Mouse (Mus musculus) adrenal gland, adult 2 months (tissue): ENCODE results near the gene Anapc7. TPM values are rescaled to one million over a fixed set of nuclear protein-coding genes. Genes with fewer than 3 reads are reported as not detected.
"Not testable (repeated sequence)": the region's sequence is repeated elsewhere in the genome, so short reads cannot be mapped to it uniquely, and the experiment has no call there.

Source experiments
- DNase-seq: peaks from one replicate; pipeline ENCODE4 v3.0.0; 2021
- polyA plus RNA-seq: library from polyadenylated mRNA; depleted of rRNA; stranded (reverse); fragments of >200 nt; gene quantifications from 2 replicates; pipeline ENCODE4 v1.2.3, GENCODE M21; 2012
- total RNA-seq, 2 experiments: library from RNA; stranded (reverse); gene quantifications; 2 replicates each; pipeline ENCODE4 v1.2.3; 2021

The Anapc7 gene
- total and polyA plus RNA-seq, 3 experiments: 41.5 to 46.8 (median 42.0) TPM

DNA sequence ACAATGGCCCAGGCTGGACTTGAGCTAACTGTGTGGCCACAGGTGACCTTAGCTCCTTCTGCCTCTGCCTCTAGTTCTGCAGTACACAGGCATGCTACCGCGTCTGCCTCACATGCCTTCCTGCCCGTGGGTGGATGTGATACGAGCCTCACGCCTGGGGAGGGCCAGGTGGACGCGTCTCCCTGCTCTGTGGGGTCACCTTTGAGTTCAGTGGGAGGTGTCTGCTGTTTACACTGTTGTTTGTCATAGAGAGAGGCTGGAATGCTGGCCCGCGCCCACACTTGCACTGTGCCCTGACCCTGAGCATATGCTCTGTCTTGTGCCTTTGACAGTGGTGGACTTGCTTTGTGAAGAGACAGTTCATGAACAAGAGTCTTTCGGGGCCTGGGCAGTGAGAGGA lies 16.0 kb upstream of the Anapc7 start:
- no peak for DNase-seq

DNA sequence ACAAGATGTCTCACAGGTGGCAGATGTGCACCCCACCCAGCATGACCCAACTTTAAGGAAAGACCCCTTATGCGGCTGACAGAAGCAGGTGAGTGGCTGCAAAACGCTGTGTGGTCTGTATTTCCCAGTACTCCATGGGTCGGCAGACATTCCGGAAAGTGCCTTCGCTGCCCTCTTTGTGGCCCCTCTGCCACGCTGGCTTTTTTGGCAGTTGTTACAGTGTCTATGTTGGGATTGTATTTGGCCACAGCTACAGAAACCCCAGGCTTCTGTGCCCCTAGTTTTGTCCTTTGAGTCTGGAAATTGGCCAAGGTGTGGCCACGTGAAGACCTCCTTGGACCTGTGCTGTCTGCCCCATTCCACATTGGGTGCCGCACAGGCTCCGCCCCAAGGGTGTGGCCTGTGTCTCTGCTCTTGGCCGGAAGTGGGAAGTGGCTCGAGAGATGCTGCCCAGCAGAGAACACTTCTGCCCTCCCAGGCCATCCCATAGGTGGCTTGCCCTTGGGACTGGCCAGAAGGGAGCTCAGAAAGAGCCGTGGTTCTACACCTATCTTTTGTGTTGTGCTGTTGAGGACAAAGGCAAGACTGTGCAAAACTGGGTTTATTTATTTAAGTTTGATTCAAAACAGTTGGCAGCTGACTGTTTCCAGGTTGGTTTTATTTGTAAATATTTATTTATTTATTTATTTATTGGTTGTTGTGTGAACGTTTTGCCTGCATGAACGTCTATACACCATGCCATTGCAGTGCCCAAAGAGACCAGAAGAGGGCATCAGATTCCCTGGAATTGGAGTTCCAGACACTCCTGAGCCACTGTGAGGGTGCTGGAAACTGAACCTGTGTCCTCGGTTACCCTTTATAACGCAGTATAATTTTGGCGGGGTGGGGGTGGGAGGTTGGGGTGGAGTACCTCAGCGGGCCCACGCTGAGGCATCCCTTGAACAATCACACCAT lies 11.5 kb upstream of the Anapc7 start:
- DNase-seq: no peak

DNA sequence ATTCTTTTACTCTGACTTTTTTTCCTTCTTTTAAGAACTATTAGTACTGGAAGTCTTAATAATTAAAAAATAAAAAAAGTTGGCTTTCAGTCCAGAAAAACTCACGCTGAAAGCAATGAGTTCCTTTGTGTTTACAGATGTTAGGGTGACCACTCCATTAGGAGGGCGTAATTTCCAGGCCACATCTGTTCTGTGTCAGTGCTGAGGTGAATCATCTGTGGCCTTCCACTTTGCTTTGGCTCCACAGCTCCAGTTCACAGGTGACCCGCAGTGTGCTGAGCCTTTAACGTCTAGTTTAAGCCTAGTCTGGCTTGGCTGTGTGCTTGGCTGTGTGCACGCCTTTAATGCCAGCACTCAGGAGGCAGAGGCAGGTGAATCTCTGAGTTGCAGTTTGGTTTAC lies 9.6 kb upstream of the Anapc7 start:
- DNase-seq: no peak

DNA sequence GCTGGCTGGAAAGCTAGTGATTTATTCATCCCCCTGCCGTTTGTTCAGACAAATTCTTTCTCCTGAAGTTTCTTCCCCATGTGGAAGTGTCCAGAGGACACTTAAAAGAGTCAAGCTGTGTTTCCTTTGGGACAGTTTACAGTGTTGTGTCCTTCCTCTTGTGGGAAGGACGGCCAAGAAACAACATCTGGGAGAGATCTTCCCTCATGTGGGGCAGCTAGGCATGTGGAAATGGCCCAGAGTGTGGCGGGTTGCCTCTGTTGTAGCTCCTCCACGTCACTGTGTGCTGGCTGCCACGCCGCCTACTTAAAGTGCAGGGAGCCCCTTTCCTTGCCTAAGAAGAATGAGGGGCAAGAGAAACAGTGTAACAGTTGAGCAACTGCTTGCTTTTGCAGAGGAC lies 8.7 kb upstream of the Anapc7 start:
- no peak for DNase-seq

DNA sequence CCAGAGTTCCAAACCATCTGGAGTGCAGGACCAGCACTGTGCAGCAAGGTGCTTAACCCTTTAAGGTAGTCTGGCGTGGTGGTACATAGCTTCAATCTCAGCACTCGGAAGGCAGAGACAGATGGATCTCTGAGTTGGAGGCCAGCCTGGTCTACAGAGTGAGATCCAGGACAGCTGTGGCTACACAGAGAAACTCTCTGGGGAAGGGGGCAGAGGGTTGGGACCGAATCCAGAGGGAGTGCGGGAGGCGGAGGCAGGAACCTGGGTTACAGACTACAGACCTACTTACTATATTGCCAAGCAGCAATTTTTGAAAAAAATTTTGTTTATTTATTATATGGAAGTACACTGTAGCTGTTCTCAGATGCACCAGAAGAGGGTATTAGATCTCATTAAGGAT lies 7.1 kb upstream of the Anapc7 start:
- DNase-seq: no peak

DNA sequence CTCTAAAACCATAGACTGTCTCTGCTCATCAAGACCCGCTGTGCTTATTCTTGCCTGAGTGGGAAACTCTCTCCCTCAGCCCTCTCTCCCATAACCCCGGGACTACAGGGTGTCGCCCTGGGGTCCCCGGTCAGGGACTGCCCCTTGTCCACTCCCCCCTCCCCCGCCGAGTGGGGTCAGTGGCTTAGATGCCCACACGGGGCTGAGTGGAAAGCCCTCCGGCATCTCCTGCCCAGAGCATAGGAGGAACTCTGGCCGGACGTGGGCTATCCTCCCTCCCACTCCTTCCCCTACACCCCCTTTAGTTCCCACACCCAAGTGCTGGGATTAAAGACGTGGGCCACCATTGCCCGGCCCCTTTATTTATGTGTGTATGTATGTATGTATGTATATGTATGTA lies 6.0 kb upstream of the Anapc7 start:
- DNase-seq: no peak

DNA sequence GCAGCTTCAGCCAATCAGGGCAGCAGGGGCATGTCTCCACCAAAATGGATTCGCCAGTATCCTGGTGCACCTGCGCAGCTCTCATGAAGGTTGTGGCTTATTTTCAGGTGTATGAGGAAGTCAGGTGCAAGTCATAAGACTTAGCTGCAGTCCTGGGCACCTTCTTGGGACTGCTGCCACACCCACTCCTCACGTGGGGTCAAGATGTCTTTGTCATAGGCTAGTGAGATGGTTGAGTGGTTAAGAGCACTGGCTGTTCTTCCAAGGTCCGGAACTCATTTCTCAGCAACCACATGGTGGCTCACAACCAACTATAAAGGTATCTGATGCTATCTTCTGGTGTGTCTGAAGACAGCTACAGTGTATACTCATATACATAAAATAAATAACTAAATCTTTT lies 817 bp upstream of the Anapc7 start:
- not testable (repeated sequence) for DNase-seq

DNA sequence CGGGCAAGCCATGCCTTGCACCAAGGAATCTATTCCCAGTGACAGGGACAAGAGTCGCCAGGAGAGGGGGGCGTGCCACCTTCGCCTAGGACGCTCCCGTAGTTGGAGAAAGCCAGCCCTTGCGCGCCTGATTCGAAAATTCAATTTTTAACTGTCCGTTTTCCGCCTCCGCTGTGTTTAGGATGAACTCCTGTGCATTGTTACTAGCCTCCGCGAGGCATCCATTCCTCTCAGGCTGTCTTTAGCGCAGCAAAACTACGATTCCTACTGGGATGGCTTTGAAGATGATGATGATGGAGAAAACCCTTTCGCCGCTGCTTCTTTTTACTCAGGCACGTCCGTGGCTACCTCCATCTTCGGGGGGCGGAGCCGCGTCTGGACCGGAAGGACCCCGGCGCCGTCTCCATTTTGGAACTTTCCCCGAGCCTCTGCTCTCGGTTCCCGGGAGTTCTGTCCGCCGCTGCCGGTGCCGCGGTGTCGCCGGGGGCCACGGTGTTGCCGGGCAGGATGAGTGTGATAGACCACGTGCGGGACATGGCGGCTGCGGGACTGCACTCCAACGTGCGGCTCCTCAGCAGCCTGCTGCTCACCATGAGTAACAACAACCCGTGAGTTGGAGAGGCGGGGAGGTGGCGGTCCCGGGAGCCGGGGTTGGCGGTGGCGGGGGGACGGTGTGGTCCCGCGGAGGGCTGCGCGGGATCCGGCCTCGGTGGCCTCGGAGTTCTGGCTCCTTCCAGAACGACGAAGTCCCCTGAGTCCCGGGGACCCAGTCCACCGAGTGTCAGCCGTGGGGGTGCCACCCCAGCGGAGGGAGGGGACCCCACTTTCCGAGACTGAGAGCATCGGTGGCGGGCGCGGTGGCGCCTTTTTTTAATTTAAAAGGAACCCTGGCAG lies 825 bp downstream of the Anapc7 start:
- DNase-seq: peak; percentile 93

DNA sequence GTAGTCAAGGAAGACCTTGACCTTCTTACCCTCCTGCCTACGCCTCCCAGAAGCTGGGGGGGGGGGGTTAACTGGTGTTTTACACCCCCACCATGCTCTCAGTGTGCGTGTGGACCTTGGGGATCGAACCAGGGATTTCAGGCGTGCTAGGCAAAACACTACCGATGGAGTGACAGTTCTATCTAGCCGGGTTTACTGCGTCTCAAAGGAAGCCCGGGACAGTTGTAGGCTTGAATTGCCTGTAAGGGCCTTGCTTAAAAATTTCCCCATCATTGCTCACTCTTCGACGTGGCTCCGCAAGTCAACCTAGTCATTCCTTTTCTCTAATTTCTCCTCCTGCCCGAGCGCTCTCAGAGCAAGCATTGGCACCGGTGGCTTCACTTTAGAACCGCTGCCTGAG lies 1.6 kb downstream of the Anapc7 start:
- peak; percentile 21 for DNase-seq

DNA sequence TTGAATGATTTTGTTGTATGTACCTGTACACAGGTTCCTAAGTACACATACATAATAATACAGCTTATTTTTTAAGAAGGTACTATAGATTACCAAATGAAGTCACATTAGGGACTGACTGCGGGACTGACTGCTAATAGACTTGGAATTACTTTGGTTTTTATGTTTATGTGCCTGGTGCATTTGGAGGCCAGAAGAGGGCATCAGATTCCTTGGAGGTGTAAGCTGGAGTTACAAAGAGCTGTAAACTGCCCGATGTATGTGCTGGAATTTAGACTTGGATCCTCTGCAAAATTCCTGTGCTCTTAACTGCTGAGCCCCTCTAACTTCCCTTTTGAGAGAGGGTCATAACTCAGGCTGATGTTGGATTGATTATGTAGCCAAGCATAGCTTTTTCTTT lies 4.1 kb downstream of the Anapc7 start:
- DNase-seq: no peak

DNA sequence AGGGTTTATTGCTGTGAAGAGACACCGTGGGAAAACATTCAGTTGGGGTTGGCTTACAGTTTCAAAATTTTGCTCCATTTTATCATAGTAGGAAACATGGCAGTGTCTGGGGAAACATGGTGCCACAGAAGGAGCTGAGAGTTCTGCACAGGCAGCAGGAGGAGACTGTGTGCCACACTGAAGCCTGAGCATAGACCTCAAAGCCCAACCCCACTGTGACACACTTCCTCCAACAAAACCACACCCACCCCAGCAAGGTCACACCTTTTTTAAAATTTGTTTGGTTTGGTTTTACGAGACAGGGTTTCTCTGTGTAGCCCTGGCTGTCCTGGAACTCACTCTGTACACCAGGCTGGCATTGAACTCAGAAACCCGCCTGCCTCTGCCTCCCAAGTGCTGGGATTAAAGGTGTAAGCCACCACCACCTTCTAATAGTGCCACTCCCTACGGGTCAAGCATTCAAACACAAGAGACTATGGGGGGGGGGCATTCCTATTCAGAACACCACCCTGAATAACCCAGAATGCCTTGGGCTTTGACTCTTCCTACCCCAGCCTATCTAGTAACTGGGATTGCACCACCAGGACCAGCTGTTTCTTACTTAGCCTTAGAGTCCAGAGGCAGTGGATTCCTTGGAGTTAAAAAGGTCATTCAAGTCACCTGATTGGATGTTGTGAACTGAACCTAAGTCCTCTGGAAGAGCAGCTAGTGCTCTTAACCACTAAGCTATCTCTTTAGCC lies 8.7 kb downstream of the Anapc7 start:
- DNase-seq: no peak

DNA sequence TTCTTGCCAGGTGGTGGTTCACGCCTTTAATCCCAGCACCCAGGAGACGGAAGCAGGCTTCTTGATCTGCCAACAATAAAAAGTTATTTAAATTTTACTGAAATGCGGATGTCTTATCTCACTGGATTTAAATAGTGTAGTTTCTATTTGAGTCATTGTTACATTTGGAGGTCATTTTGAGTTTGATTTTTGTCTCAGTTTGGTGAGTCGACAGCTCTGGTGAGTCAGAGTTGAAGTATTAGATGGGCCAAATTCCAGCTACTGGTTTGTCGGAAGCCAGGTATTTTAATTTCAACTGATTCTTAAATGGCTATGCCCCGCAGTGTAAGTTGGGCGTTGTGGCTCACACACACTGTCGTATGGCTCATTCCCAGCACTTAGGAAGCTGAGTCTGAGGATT lies 9.7 kb downstream of the Anapc7 start:
- DNase-seq: peak; percentile 51

DNA sequence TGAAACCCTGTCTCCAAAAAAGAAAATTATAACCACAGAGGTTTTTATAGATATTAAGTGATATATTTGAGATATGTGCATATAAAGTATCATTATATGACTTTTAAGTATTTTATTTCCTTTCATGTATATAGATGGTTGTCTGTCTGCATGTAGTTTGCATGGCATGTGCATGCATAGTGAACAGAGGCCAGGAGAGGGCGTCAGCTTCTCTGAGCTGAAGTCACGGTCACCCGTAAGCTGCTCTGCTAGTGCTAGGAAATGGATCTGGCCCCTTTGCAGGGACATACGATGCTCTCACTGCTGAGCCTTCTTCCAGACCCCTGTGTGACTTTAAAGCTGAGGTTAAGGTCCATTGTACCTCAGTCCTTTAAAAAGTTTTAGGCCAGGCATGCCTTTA lies 13.0 kb downstream of the Anapc7 start:
- no peak for DNase-seq

DNA sequence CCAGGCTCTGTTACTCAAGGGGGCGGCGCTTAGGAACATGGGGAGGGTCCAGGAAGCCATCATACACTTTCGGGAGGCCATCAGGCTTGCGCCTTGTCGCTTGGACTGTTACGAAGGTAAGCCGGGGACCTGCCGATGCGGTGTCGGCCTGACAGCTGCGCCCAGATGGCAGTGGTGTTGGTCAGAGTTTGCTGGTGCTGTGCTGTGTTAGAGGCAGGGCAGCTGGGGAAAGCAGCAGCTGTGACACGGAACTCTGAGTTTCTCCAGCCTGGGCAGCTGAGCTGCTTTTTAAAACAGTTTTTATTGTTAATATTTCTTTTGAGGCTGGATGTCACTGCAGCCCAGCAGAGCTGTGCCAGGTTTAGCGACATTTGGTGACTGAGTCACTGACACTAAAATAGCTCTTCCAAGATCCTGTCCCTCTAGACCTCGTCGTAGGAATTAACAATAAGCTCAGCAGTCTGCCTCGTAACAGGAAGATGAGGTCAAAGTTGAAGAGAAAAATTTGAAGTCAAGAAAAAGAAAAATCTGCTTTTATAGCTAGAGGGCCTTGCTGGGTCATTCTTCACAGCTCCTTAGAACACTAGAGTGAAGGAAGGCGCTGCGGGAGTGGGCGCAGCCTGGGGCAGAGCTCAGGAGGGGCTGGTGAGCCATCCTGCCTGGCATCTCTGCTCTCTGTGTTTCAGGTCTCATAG lies 18.1 kb downstream of the Anapc7 start:
- peak; percentile 55 for DNase-seq

DNA sequence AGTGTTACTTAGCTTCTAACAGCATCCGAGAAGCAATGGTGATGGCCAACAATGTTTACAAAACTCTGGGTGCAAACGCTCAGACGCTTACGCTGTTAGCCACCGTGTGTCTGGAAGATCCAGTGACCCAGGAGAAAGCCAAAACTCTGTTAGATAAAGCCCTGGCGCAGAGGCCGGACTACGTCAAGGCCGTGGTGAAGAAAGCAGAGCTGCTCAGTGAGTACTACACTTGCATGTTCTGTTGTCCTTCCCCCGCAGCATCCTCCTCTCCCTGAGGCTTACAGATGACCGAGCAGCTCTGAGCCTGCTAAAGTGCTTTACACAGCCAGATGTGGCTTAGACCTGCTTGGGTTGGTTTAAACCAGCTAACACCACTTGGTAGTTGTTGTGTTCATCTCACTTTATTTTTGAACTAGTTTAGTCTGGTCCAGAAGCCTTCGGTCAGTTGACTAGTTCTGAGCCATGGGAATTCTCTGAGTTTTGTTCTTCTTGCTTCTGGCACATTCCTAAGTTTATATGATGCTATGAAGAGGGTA lies 18.7 kb downstream of the Anapc7 start:
- DNase-seq: peak; percentile 42

DNA sequence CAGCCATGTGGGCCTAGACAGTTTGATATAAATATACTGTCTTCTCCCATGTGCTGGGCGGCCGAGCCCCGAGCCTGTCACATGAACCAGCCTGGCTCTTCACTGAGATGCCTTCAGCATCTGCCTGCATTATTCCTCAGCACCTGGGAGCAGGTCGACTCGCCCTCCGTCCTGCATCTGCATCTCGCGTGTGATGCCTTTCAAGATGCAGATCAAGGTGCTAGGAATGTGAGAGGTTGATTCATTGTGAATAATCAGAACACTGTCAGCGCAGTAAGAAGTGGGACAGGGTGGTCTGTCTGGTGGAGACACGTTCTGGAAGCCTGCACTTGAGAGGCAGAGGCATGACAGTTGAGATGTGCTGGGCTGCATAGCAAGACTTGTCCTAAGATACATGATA lies 23.0 kb downstream of the Anapc7 start:
- no peak for DNase-seq

DNA sequence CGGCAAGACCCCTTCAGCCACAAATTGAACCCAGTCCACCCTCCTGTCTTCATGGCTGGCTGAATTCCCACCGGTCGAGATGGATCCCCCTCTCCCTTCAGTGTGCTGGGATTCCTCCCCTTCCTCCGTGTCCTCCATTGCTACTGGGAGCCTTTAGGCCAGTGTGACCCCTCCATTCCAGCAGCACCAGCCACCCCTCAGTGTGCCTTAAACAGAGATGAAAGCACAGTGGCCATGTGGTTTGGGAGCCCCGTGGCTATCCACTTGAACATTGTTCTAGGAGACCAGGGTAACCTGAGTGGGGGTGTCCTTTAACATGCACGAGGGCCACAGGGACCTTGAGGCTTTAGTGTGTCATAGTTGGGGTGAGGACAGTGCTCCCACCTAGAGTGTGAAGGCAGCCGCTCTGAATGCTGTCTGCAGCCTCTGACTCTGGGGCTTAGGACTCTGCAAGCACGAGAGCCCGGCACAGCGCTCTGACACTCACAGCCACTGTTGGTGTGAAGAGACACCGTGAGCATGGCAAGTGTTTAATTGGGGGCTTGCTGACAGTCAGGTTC lies 23.6 kb downstream of the Anapc7 start:
- DNase-seq: no peak

DNA sequence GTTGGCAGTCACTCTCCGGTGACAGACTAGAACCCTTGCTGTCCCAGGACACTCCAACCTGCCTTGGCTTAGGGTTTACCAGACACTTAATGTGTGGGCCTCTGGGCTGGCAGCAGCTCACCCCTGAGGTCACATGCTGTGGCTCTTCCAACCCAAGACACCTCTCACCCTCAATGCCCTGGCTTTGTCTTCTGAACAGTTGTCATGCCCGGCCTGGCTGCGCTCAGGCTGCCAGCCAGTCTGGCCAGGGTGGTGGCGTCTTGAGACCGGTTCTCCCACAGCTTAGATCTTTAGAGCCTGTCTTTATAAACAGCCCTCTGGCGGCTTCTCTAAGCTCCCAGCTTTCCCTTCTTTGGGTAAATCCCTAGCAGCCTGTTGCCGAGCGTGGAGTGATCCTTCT lies 26.4 kb downstream of the Anapc7 start:
- DNase-seq: no peak

DNA sequence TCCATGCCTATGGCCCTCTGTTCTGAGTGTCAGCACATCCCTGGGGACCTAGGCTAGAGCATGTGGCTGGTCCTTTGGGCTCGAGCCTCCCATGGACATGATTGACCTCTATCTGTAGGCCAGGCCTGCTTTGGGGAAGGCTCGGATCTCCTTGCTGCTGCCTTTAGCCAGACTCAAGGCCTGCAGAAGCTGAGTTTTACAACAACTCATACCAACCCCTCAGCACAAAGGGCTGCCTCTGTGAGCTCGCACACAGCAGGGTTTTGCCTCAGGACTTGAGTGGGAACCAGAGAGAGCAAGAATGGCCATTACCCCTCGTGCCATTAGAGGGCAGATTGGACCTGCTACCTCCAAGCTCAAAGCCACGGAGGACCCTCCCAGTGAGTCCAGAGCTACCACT lies 27.4 kb downstream of the Anapc7 start:
- DNase-seq: no peak

DNA sequence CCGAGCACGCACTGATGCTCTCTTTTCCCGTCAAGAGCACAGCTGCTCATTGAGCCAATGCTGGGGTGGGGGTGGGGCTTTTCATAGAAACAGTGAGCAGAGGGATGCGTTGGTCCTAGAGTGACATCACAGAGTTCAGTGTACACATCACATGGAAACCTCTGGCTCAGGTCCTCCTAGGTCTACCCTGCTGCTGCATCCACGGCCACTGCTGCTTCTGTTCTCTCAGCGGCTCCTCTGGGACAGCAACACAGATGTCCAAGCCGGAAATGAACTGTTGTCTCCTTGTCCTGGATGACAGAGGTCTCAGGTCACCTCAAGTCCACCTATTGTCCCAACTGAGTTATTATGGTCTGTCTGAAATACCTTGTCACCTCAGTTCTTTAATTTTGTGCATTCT lies 28.5 kb downstream of the Anapc7 start:
- DNase-seq: no peak

DNA sequence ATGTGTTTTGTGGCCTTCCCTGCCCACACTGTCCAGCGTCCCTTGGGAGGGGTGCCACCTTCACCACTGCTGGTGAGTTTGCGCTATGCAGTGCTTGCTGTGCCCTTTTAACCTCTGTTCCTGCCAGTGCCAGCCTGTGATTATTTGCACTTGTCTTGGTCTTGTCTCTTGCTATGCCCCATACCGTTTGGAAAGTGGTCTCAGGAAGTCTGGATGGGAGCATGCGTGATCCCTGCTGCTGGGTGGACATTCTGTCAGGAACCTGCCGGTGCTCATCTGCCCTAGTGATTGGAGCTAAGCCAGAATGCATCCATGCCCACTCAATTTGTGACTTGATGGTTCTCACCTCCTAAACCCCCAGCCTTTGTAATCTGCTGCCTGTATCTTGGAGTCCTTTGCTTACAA lies 29.4 kb downstream of the Anapc7 start:
- no peak for DNase-seq
